Mouse (Mus musculus) urinary bladder, postnatal 36 days (tissue): Measurements from ENCODE around the gene Cd2ap.

ENCODE experiments used
- DNase-seq, 2 experiments: peaks; one replicate each; pipeline ENCODE4 v3.0.0; 2022; ENCODE audit warnings: low spot score in 2 of 2, mixed read lengths in 1 of 2

Cd2ap gene

GRCm38 (mm10) chr17:42860370-42860769, 16.1 kb downstream of the Cd2ap start:
- DNase-seq: no peak

- DNase-seq: no peak
Observed at GRCm38 (mm10) chr17:42857506-42857905, 19.0 kb downstream of the Cd2ap start.

GRCm38 (mm10) chr17:42847108-42847507, 29.4 kb downstream of the Cd2ap start:
- no peak for DNase-seq

GRCm38 (mm10) chr17:42837193-42837592, 39.3 kb downstream of the Cd2ap start:
- DNase-seq: no peak

GRCm38 (mm10) chr17:42822787-42823186, 53.7 kb downstream of the Cd2ap start:
- no peak for DNase-seq

- DNase-seq: no peak
Observed at GRCm38 (mm10) chr17:42815374-42815773, 61.1 kb downstream of the Cd2ap start.

GRCm38 (mm10) chr17:42792412-42792975, 84.0 kb downstream of the Cd2ap start:
- DNase-seq: no peak

- DNase-seq: no peak
Observed at GRCm38 (mm10) chr17:42790787-42791186, 85.7 kb downstream of the Cd2ap start.

- DNase-seq: no peak
Observed at GRCm38 (mm10) chr17:42789723-42790122, 86.7 kb downstream of the Cd2ap start.

GRCm38 (mm10) chr17:42788686-42789453, 87.6 kb downstream of the Cd2ap start:
- peak in 1 of 2 experiments; percentile 8 for DNase-seq

- DNase-seq: peak; percentile 47 to 64
Observed at GRCm38 (mm10) chr17:42782156-42782757, 94.2 kb downstream of the Cd2ap start.

- DNase-seq: no peak
Observed at GRCm38 (mm10) chr17:42753791-42754190, 122.7 kb downstream of the Cd2ap start.

GRCm38 (mm10) chr17:42752173-42752572, 124.3 kb downstream of the Cd2ap start:
- peak in 1 of 2 experiments; percentile 41 for DNase-seq

- DNase-seq: no peak
Observed at GRCm38 (mm10) chr17:42745657-42746420, 130.6 kb downstream of the Cd2ap start.
